In the genomic region with DNA sequence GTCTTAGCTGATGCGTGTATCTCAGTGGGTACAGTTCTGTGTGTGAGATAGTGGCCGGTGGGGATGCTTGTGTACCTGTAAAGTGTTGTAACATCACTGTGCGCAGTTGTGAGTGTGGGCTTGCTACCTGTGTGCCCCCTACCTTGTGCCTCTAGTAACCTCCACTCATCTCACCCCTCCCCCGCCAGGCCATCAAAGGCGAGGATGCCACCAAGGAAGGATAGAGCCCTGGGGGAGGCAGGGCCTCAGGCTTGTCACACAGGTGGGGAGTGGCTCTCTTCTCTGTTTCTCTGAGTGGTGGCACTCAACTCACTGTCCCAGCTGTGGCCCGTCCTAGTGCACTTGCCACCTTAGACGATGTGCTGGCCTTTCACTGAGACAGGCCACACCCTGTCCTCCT, we compare ENCODE assay signal across 19 mouse cellular contexts. TPM values are rescaled to one million over a fixed set of nuclear protein-coding genes. Genes with fewer than 3 reads are reported as not detected.
"Had no signal": no experiment of that assay in that cellular context is flagged by ENCODE, and none has a peak within 500 bp of the region (broad histone marks: within the 10 kb centered on the region; RNA-seq: fewer than 3 reads in every experiment).

No protein-coding gene starts in this region.

- H3K9ac ChIP-seq: liver, embryonic 14.5 days; lung, embryonic 14.5 days; midbrain, embryonic 12.5 days; neural tube, embryonic 13.5 days; neural tube, embryonic 15.5 days had no signal

- DNase-seq: lung, adult 18-20 months; lung, embryonic 14.5 days; lung, postnatal 10 days; lung, postnatal 4 days; midbrain, embryonic 14.5 days; retina, postnatal 1 day; right cerebral cortex, adult 18-20 months; right cerebral cortex, postnatal 25 days; right cerebral cortex, postnatal 4 days; spleen, adult 18-20 months had no signal

- H3K27me3 ChIP-seq: midbrain, embryonic 12.5 days; neural tube, embryonic 15.5 days had no signal

- H3K4me1 ChIP-seq: neural tube, embryonic 15.5 days had no signal

- ATAC-seq: midbrain, embryonic 16.5 days had no signal

- H3K27ac ChIP-seq: liver, embryonic 14.5 days; midbrain, embryonic 10.5 days; midbrain, embryonic 12.5 days; neural tube, embryonic 13.5 days; neural tube, embryonic 15.5 days had no signal

- H3K4me3 ChIP-seq: midbrain, embryonic 10.5 days; midbrain, embryonic 12.5 days; myocyte; neural tube, embryonic 13.5 days; neural tube, embryonic 15.5 days had no signal

- H3K4me2 ChIP-seq: lung, embryonic 14.5 days; midbrain, embryonic 12.5 days; neural tube, embryonic 13.5 days; neural tube, embryonic 15.5 days had no signal

- H3K36me3 ChIP-seq: midbrain, embryonic 10.5 days; midbrain, embryonic 12.5 days; neural tube, embryonic 13.5 days; neural tube, embryonic 15.5 days had no signal

- H3K9me3 ChIP-seq: midbrain, embryonic 12.5 days; neural tube, embryonic 13.5 days; neural tube, embryonic 15.5 days had no signal

RNA-seq across cellular contexts. Expression of a gene that starts 16.7 kb away (rescaled TPM):
- total RNA-seq: megakaryocyte-erythroid progenitor cell, adult 5-6 weeks had no signal
- polyA plus RNA-seq: liver, embryonic 16.5 days; myocyte had no signal

RNA-seq across cellular contexts. Expression of a gene that starts 42.4 kb away (rescaled TPM):
- polyA plus RNA-seq: neural tube, embryonic 13.5 days had no signal
